Mouse (Mus musculus) forebrain, embryonic 10.5 days (tissue): Measurements from ENCODE around the gene Olfm2. TPM values are rescaled to one million over a fixed set of nuclear protein-coding genes. Genes with fewer than 3 reads are reported as not detected.

Experiments used
- DNase-seq: peaks from one replicate; pipeline ENCODE4 v3.0.0-alpha.2; 2017; ENCODE audit warnings: low spot score; ENCODE audit errors: extremely low spot score
- H3K27ac ChIP-seq: fragments of 300-500 bp; sonication (generic); 2 replicates; pipeline ENCODE4 v1.5.1; 2016; ENCODE audit warnings: mild to moderate bottlenecking
- H3K27me3 ChIP-seq: fragments of 300-500 bp; sonication (generic); 2 replicates; pipeline ENCODE4 v1.6.1; 2016; ENCODE audit warnings: mild to moderate bottlenecking; ENCODE audit not compliant: poor library complexity, severe bottlenecking
- H3K36me3 ChIP-seq: fragments of 300-500 bp; sonication (generic); replicated peaks from 2 replicates; pipeline ENCODE4 v1.6.1; 2016; ENCODE audit warnings: mild to moderate bottlenecking, moderate library complexity
- H3K4me1 ChIP-seq: fragments of 300-500 bp; sonication (generic); 2 replicates; pipeline ENCODE4 v1.6.1; 2016
- H3K4me3 ChIP-seq: fragments of 300-500 bp; sonication (generic); 2 replicates; pipeline ENCODE4 v1.5.1; 2016; ENCODE audit warnings: mild to moderate bottlenecking, moderate library complexity
- H3K9me3 ChIP-seq: fragments of 300-500 bp; sonication (generic); 2 replicates; pipeline ENCODE4 v1.6.1; 2016; ENCODE audit warnings: mild to moderate bottlenecking, moderate library complexity
- WGBS: fragments of 180-500 bp; shearing (Covaris S2); methylation state at CpG from one replicate; pipeline ENCODE4 v1.1.7; 2016; 5-methylcytosine and 5-hydroxymethylcytosine counted together
- polyA plus RNA-seq: library from polyadenylated mRNA; unstranded; fragments of >200 nt; fragmentation: Nextera tagmentation; extraction: Ambion mirVana; gene quantifications from 2 replicates; pipeline ENCODE4 v1.2.1, GENCODE M21; 2016

Gene Olfm2
- polyA plus RNA-seq, 1 experiment from 2014 or later = 10.4 TPM

GRCm38 (mm10) chr9:20662325-20662724 lies 83.8 kb downstream of the Olfm2 start:
- WGBS = 69% methylated on average over 3 of the region's 3 CpGs
- no peaks in the 10 kb centered on the region for H3K9me3 ChIP-seq
- peaks cover 39% of the 10 kb centered on the region for H3K4me1 ChIP-seq
- H3K4me3 ChIP-seq = no peak overlapping the region
- H3K27ac ChIP-seq = no peak overlapping the region
- peaks cover 83% of the 10 kb centered on the region for H3K36me3 ChIP-seq
- peak; percentile 64 for DNase-seq
- no peaks in the 10 kb centered on the region for H3K27me3 ChIP-seq

- H3K4me3 ChIP-seq = no peak overlapping the region
- no peaks in the 10 kb centered on the region for H3K9me3 ChIP-seq
- H3K4me1 ChIP-seq = peaks cover 26% of the 10 kb centered on the region
- 91% methylated on average over 3 of the region's 3 CpGs for WGBS
- H3K27ac ChIP-seq = no peak overlapping the region
- DNase-seq = no peak
- H3K36me3 ChIP-seq = peaks cover 93% of the 10 kb centered on the region
- H3K27me3 ChIP-seq = no peaks in the 10 kb centered on the region
Observed at GRCm38 (mm10) chr9:20657546-20657945, 88.6 kb downstream of the Olfm2 start.

GRCm38 (mm10) chr9:20653859-20654258 lies 92.3 kb downstream of the Olfm2 start:
- no peaks in the 10 kb centered on the region for H3K9me3 ChIP-seq

GRCm38 (mm10) chr9:20652260-20652658 lies 93.9 kb downstream of the Olfm2 start:
- H3K36me3 ChIP-seq = peaks cover 55% of the 10 kb centered on the region
- H3K4me3 ChIP-seq = peak overlapping the region; percentile 97
- peak overlapping the region; percentile 92 for H3K27ac ChIP-seq
- H3K4me1 ChIP-seq = peaks cover 35% of the 10 kb centered on the region
- H3K9me3 ChIP-seq = no peaks in the 10 kb centered on the region
- no peaks in the 10 kb centered on the region for H3K27me3 ChIP-seq
- DNase-seq = no peak
- WGBS = under 1% methylated on average over 25 of the region's 25 CpGs

More at GRCm38 (mm10) chr9:20653859-20654258, 92.3 kb downstream of the Olfm2 start:
- DNase-seq = no peak
- Histone ChIP-seq H3K4me1 (peaks cover 35% of the 10 kb centered on the region), H3K27ac (no peak overlapping the region), H3K4me3 (peak overlapping the region; percentile 97), H3K27me3 (no peaks in the 10 kb centered on the region), H3K36me3 (peaks cover 56% of the 10 kb centered on the region)
- 90% methylated on average over 3 of the region's 3 CpGs for WGBS

- Histone ChIP-seq H3K27me3 (no peaks in the 10 kb centered on the region), H3K4me1 (peaks cover 35% of the 10 kb centered on the region), H3K27ac (peak within 1 kb of the TSS; percentile 92), H3K9me3 (no peaks in the 10 kb centered on the region), H3K36me3 (peaks cover 54% of the 10 kb centered on the region), H3K4me3 (peak within 1 kb of the TSS; percentile 97)
- under 1% methylated on average over 45 of the region's 45 CpGs for WGBS
- DNase-seq = peak; percentile 98
Observed at GRCm38 (mm10) chr9:20651602-20652259, 94.4 kb downstream of the Olfm2 start, which contains the start of gene Pin1. TSS of gene Pin1 (plus strand) at chr9:20652095.

- DNase-seq = no peak
- Histone ChIP-seq H3K4me1 (peaks cover 45% of the 10 kb centered on the region), H3K27ac (peak overlapping the region; percentile 91), H3K4me3 (peak overlapping the region; percentile 86), H3K36me3 (peaks cover 27% of the 10 kb centered on the region), H3K9me3 (no peaks in the 10 kb centered on the region), H3K27me3 (no peaks in the 10 kb centered on the region)
- WGBS = 5% methylated on average over 17 of the region's 17 CpGs
Observed at GRCm38 (mm10) chr9:20645121-20645520, 101.0 kb downstream of the Olfm2 start.

GRCm38 (mm10) chr9:20644360-20645081 lies 101.6 kb downstream of the Olfm2 start, which contains the start of gene Fbxl12:
TSS of gene Fbxl12 (minus strand) at chr9:20644767.
- DNase-seq = peak; percentile 79
- H3K4me1 ChIP-seq = peaks cover 45% of the 10 kb centered on the region
- peaks cover 28% of the 10 kb centered on the region for H3K36me3 ChIP-seq
- H3K27me3 ChIP-seq = no peaks in the 10 kb centered on the region
- H3K27ac ChIP-seq = peak within 1 kb of the TSS; percentile 91
- peak within 1 kb of the TSS; percentile 86 for H3K4me3 ChIP-seq
- under 1% methylated on average over 43 of the region's 43 CpGs for WGBS
- no peaks in the 10 kb centered on the region for H3K9me3 ChIP-seq

GRCm38 (mm10) chr9:20643781-20644180 lies 102.4 kb downstream of the Olfm2 start:
- WGBS = 13% methylated on average over 13 of the region's 13 CpGs
- Histone ChIP-seq H3K27me3 (no peaks in the 10 kb centered on the region), H3K4me3 (peak overlapping the region; percentile 86), H3K36me3 (peaks cover 36% of the 10 kb centered on the region), H3K4me1 (peaks cover 45% of the 10 kb centered on the region), H3K9me3 (no peaks in the 10 kb centered on the region), H3K27ac (peak overlapping the region; percentile 91)
- DNase-seq = no peak

- Histone ChIP-seq H3K9me3 (no peaks in the 10 kb centered on the region), H3K27me3 (no peaks in the 10 kb centered on the region), H3K4me1 (peaks cover 45% of the 10 kb centered on the region), H3K4me3 (peak overlapping the region; percentile 86), H3K27ac (peak overlapping the region; percentile 91), H3K36me3 (peaks cover 36% of the 10 kb centered on the region)
- WGBS = under 1% methylated on average over 30 of the region's 30 CpGs
- peak; percentile 85 for DNase-seq
Observed at GRCm38 (mm10) chr9:20642896-20643466, 103.2 kb downstream of the Olfm2 start.

GRCm38 (mm10) chr9:20642101-20642895 lies 103.9 kb downstream of the Olfm2 start, which contains the start of gene Ubl5:
TSS of gene Ubl5 (plus strand) at chr9:20642878.
- H3K36me3 ChIP-seq = peaks cover 36% of the 10 kb centered on the region
- peak; percentile 95 for DNase-seq
- H3K4me1 ChIP-seq = peaks cover 45% of the 10 kb centered on the region
- no peaks in the 10 kb centered on the region for H3K9me3 ChIP-seq
- H3K27me3 ChIP-seq = no peaks in the 10 kb centered on the region
- WGBS = under 1% methylated on average over 51 of the region's 51 CpGs
- peak within 1 kb of the TSS; percentile 86 for H3K4me3 ChIP-seq
- peak within 1 kb of the TSS; percentile 91 for H3K27ac ChIP-seq

- H3K27me3 ChIP-seq = no peaks in the 10 kb centered on the region
- DNase-seq = no peak
- peak overlapping the region; percentile 91 for H3K27ac ChIP-seq
- peaks cover 36% of the 10 kb centered on the region for H3K36me3 ChIP-seq
- peaks cover 45% of the 10 kb centered on the region for H3K4me1 ChIP-seq
- peak overlapping the region; percentile 86 for H3K4me3 ChIP-seq
- H3K9me3 ChIP-seq = no peaks in the 10 kb centered on the region
- 37% methylated on average over 6 of the region's 6 CpGs for WGBS
Observed at GRCm38 (mm10) chr9:20641501-20641900, 104.6 kb downstream of the Olfm2 start.

- H3K4me3 ChIP-seq = no peak overlapping the region
- no peaks in the 10 kb centered on the region for H3K9me3 ChIP-seq
- no peaks in the 10 kb centered on the region for H3K27me3 ChIP-seq
- H3K36me3 ChIP-seq = peaks cover 30% of the 10 kb centered on the region
- no peak overlapping the region for H3K27ac ChIP-seq
- 95% methylated on average over 4 of the region's 4 CpGs for WGBS
- H3K4me1 ChIP-seq = peaks cover 34% of the 10 kb centered on the region
- no peak for DNase-seq
Observed at GRCm38 (mm10) chr9:20639486-20639885, 106.7 kb downstream of the Olfm2 start.
